Mouse (Mus musculus) myocyte (in vitro differentiated cells): Measurements from ENCODE around the gene 9130213A22Rik.

Experiments
- POLR2A ChIP-seq: IDR thresholded peaks from one replicate; pipeline ENCODE4 v1.6.1; 2011; ENCODE audit warnings: low read depth, mild to moderate bottlenecking, control low read depth, moderate library complexity; ENCODE audit not compliant: insufficient read length
- SRF ChIP-seq: IDR thresholded peaks from one replicate; pipeline ENCODE4 v1.6.1; 2011; ENCODE audit warnings: low read depth; ENCODE audit not compliant: control insufficient read depth, insufficient read length

GRCm38 (mm10) chr11:69108223-69108622 lies 14.2 kb downstream of the 9130213A22Rik start:
- TF ChIP-seq POLR2A (no peak), SRF (no peak)
